Mouse (Mus musculus) stomach, postnatal 0 days (tissue): ENCODE measurements around the gene Ssty1.
"Not testable (repeated sequence)": the region's sequence is repeated elsewhere in the genome, so short reads cannot be mapped to it uniquely, and the experiment has no call there.

Source experiments
- CTCF ChIP-seq: IDR thresholded peaks from 2 replicates; pipeline ENCODE4 v1.5.1; 2016; ENCODE audit warnings: antibody characterized with exemption, low read depth, mild to moderate bottlenecking, moderate library complexity
- EP300 ChIP-seq: optimal IDR thresholded peaks from 2 replicates; pipeline ENCODE3; 2016; ENCODE audit warnings: antibody characterized with exemption

- TF ChIP-seq CTCF, EP300: not testable (repeated sequence)
These were observed 27.2 kb upstream of the Ssty1 start, which contains the start of gene Gm21764 for GRCm38 (mm10) chrY:18061712-18062111.
